Mouse (Mus musculus) CH12.LX (cell line): ENCODE results near the gene Cers6. TPM values are rescaled to one million over a fixed set of nuclear protein-coding genes. Genes with fewer than 3 reads are reported as not detected.
A peak's percentile ranks its signal among the peaks of the same experiment; 100 is the strongest.

Source experiments
- DNase-seq: peaks from one replicate; pipeline ENCODE4 v3.0.0-alpha.2; 2013; ENCODE audit errors: extremely low read depth
- H3K27ac ChIP-seq: 2 replicates; pipeline ENCODE4 v1.5.1; 2012; ENCODE audit warnings: low read depth, mild to moderate bottlenecking, control low read depth, moderate library complexity; ENCODE audit not compliant: insufficient read depth
- H3K27me3 ChIP-seq: replicated peaks from 2 replicates; pipeline ENCODE3; 2012; ENCODE audit warnings: inconsistent platforms
- H3K36me3 ChIP-seq, 2 experiments: replicated peaks in 1 of 2; 2 replicates each; pipeline versions ENCODE3 to v1.6.1; 2012; ENCODE audit warnings: inconsistent platforms in 1 of 2, low read length in 1 of 2, mild to moderate bottlenecking in 1 of 2, mixed read lengths in 1 of 2, moderate library complexity in 1 of 2; ENCODE audit not compliant: control insufficient read depth in 1 of 2, insufficient read depth in 1 of 2
- H3K4me1 ChIP-seq, 2 experiments: 2 replicates each; pipeline ENCODE4 v1.6.1; 2012; ENCODE audit warnings: inconsistent platforms in 1 of 2, moderate library complexity in 1 of 2; ENCODE audit not compliant: insufficient read depth in 2 of 2, control insufficient read depth in 1 of 2
- H3K4me2 ChIP-seq: 2 replicates; pipeline ENCODE4 v1.6.1; 2012; ENCODE audit warnings: low read depth, mild to moderate bottlenecking, control low read depth; ENCODE audit not compliant: poor library complexity, insufficient read depth, severe bottlenecking
- H3K4me3 ChIP-seq, 3 experiments: fragments of 150-350 bp in 1 of 3; sonication (generic) in 1 of 3; replicated peaks in 1 of 3; 2 replicates each; pipeline versions ENCODE3 to v1.5.1; 2011 to 2012; ENCODE audit warnings: low read depth in 2 of 3, low read length in 2 of 3, mild to moderate bottlenecking in 2 of 3, moderate library complexity in 2 of 3, control low read depth in 1 of 3, improper control_type of control experiment in 1 of 3, inconsistent platforms in 1 of 3, mixed read lengths in 1 of 3; ENCODE audit not compliant: poor library complexity in 1 of 3
- H3K79me2 ChIP-seq: replicated peaks from 2 replicates; pipeline ENCODE4 v1.6.1; 2012; ENCODE audit warnings: mild to moderate bottlenecking, moderate library complexity; ENCODE audit not compliant: control insufficient read depth, poor library complexity, insufficient read depth, severe bottlenecking; ENCODE audit errors: extremely low read depth
- H3K9ac ChIP-seq: 2 replicates; pipeline ENCODE4 v1.6.1; 2012; ENCODE audit warnings: low read depth, mild to moderate bottlenecking, control low read depth, moderate library complexity; ENCODE audit not compliant: insufficient read depth
- H3K9me3 ChIP-seq: replicated peaks from 2 replicates; pipeline ENCODE3; 2012; ENCODE audit warnings: low read length, inconsistent platforms, mixed read lengths
- E2F4 ChIP-seq: IDR thresholded peaks from 2 replicates; pipeline ENCODE4 v1.6.1; 2011; ENCODE audit warnings: low read depth, low read length, improper control_type of control experiment; ENCODE audit not compliant: insufficient replicate concordance
- EP300 ChIP-seq: IDR thresholded peaks from 2 replicates; pipeline ENCODE4 v1.6.1; 2011; ENCODE audit warnings: low read length, improper control_type of control experiment
- GABPA ChIP-seq: IDR thresholded peaks from 2 replicates; pipeline ENCODE4 v1.6.1; 2012; ENCODE audit warnings: low read depth, low read length, improper control_type of control experiment, inconsistent platforms; ENCODE audit not compliant: insufficient replicate concordance
- JUN ChIP-seq: IDR thresholded peaks from 2 replicates; pipeline ENCODE4 v1.6.1; 2011; ENCODE audit warnings: low read depth, mild to moderate bottlenecking, low read length, improper control_type of control experiment, moderate library complexity; ENCODE audit not compliant: insufficient read depth
- MAFK ChIP-seq: IDR thresholded peaks from 2 replicates; pipeline ENCODE4 v1.6.1; 2011; ENCODE audit warnings: low read length, improper control_type of control experiment; ENCODE audit not compliant: insufficient replicate concordance
- MAX ChIP-seq: IDR thresholded peaks from 2 replicates; pipeline ENCODE4 v1.6.1; 2011; ENCODE audit warnings: low read length, improper control_type of control experiment
- PAX5 ChIP-seq: IDR thresholded peaks from 2 replicates; pipeline ENCODE4 v1.6.1; 2012; ENCODE audit warnings: low read length, inconsistent platforms, mixed read lengths
- RAD21 ChIP-seq: IDR thresholded peaks from 2 replicates; pipeline ENCODE4 v1.6.1; 2011; ENCODE audit warnings: low read depth, mild to moderate bottlenecking, low read length, improper control_type of control experiment, moderate library complexity
- RCOR1 ChIP-seq: conservative IDR thresholded peaks from 2 replicates; pipeline ENCODE4 v1.6.1; 2012; ENCODE audit warnings: low read depth, mild to moderate bottlenecking, inconsistent platforms, low read length, improper control_type of control experiment
- ZC3H11A ChIP-seq: IDR thresholded peaks from 2 replicates; pipeline ENCODE4 v1.6.1; 2012; ENCODE audit warnings: low read depth, mild to moderate bottlenecking, inconsistent platforms, low read length, improper control_type of control experiment
- ZKSCAN1 ChIP-seq: IDR thresholded peaks from 2 replicates; pipeline ENCODE4 v1.6.1; 2012; ENCODE audit warnings: low read depth, inconsistent platforms, low read length, improper control_type of control experiment, borderline replicate concordance
- dilution Hi-C: fragments of 300-500 bp; cut with MboI; formaldehyde crosslinking; loops from 2 replicates; pipeline ENCODE4 v1.14.3; 2020; ENCODE audit warnings: low sequenced_read_pairs; ENCODE audit not compliant: extremely low pct_unique_long_range_greater_than_20kb, extremely low pct_ligation_motif_present
- in situ Hi-C: fragments of 300-500 bp; cut with MboI; formaldehyde crosslinking; loops from 3 replicates; pipeline ENCODE4 v1.14.3; 2019; ENCODE audit warnings: low sequenced_read_pairs, low pct_ligation_motif_present, low pct_unique_long_range_greater_than_20kb, mixed read lengths
- polyA plus RNA-seq: library from polyadenylated mRNA; unstranded; fragments of >175 nt; gene quantifications from 2 replicates; pipeline ENCODE4 v1.2.1, GENCODE M21; 2012; ENCODE audit warnings: low read depth; ENCODE audit not compliant: insufficient read length
- total RNA-seq, 2 experiments: library from RNA; depleted of rRNA; stranded (reverse); fragments of 300-350 nt in 1 of 2; fragments of >200 nt in 1 of 2; gene quantifications; 2 replicates each; pipeline ENCODE4 v1.2.3; 2012 to 2014

The Cers6 gene
- total and polyA plus RNA-seq, 3 experiments = not detected

- Histone ChIP-seq H3K9me3 (peaks cover 30% of the 10 kb centered on the region), H3K4me1 (no peaks in the 10 kb centered on the region), H3K4me2 (no peak overlapping the region), H3K4me3 (no peak overlapping the region), H3K9ac (no peak overlapping the region), H3K27me3 (no peaks in the 10 kb centered on the region), H3K79me2 (no peaks in the 10 kb centered on the region), H3K36me3 (no peaks in the 10 kb centered on the region), H3K27ac (no peak overlapping the region)
- DNase-seq = no peak
- in situ Hi-C loops = no loop called here
- dilution Hi-C loops = no loop called here
- TF ChIP-seq RAD21 (peak; percentile 28), GABPA (no peak)
Observed at GRCm38 (mm10) chr2:69061313-69061712, 200.1 kb downstream of the Cers6 start.

DNA sequence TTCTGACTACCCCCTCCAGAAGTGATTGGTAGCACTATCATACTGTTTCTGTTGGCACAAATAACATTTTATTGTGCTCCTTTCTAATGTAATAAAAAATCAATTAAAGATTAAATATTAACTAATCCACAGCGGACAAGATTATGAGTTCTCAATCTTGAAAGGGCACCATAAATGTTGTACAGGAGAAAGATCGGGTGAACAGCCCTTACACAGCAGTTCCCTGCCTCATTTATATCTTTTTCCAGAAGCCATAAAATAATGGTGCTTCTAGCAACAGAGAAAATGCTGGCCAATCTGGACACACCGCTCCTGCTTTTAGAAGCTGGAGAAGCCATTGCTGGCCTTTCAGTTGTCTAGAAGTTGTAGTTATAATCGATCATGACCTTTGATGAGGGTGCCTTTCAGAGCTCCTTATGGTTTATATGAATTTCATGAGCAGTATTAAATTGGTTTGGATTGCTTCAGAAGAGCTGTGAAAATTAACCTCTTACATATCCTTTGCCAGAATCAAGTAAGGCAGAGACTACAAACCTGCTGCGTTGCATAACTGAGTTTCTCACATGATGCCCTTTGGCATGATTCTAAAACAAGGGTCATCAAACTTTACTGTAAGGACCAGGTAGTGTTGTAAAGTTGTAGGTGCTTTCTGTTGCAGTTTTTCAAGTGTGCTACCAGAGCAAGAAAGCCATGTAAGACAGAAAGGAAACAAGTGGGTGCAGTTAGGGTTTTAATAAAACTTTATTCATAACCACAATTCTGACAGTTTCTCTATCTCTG is 200.9 kb downstream of the Cers6 start:
- TF ChIP-seq MAFK (no peak), EP300 (no peak), RCOR1 (no peak), ZC3H11A (no peak), PAX5 (no peak)
- TF ChIP-seq, all 38 proteins: peak for 0
- dilution Hi-C loops (no loop called here), in situ Hi-C loops (no loop called here)
- no peak overlapping the region for H3K4me2 ChIP-seq
- no peaks in the 10 kb centered on the region for H3K36me3 ChIP-seq
- H3K79me2 ChIP-seq = no peaks in the 10 kb centered on the region
- H3K27ac ChIP-seq = no peak overlapping the region
- H3K27me3 ChIP-seq = no peaks in the 10 kb centered on the region
- H3K4me3 ChIP-seq = no peak overlapping the region
- H3K9ac ChIP-seq = no peak overlapping the region
- peaks cover 27% of the 10 kb centered on the region for H3K9me3 ChIP-seq
- no peak for DNase-seq
- H3K4me1 ChIP-seq = no peaks in the 10 kb centered on the region

GRCm38 (mm10) chr2:69064759-69065158 is 203.5 kb downstream of the Cers6 start:
- Histone ChIP-seq H3K27me3 (no peaks in the 10 kb centered on the region), H3K9ac (no peak overlapping the region), H3K9me3 (peaks cover 27% of the 10 kb centered on the region), H3K79me2 (no peaks in the 10 kb centered on the region), H3K4me2 (no peak overlapping the region), H3K27ac (no peak overlapping the region), H3K4me1 (no peaks in the 10 kb centered on the region), H3K4me3 (no peak overlapping the region), H3K36me3 (no peaks in the 10 kb centered on the region)
- DNase-seq = no peak
- dilution Hi-C loops (no loop called here), in situ Hi-C loops (no loop called here)
- TF ChIP-seq E2F4 (no peak), JUN (no peak), MAX (no peak), ZKSCAN1 (no peak)
